Mouse (Mus musculus) liver, adult 2 months (tissue): Measurements from ENCODE around the gene Emilin2.

ENCODE experiments used
- CTCF ChIP-seq: fragments of 200-500 bp; IDR thresholded peaks from 2 replicates; pipeline ENCODE4 v1.5.1; 2011; ENCODE audit warnings: low read depth, low read length, control low read depth
- POLR2A ChIP-seq: fragments of 200-500 bp; IDR thresholded peaks from 2 replicates; pipeline ENCODE4 v1.6.1; 2011; ENCODE audit warnings: low read length, control low read depth; ENCODE audit not compliant: insufficient read depth; ENCODE audit errors: extremely low read depth

- TF ChIP-seq CTCF (no peak), POLR2A (no peak)
Measured at GRCm38 (mm10) chr17:71300338-71300737, 11.4 kb downstream of the Emilin2 start.
